Mouse (Mus musculus) thymus, adult 2 months (tissue): Measurements from ENCODE around the gene Lrrc41. TPM values are rescaled to one million over a fixed set of nuclear protein-coding genes. Genes with fewer than 3 reads are reported as not detected.

ENCODE experiments used
- DNase-seq: peaks from one replicate; pipeline ENCODE4 v3.0.0; 2021
- H3K27ac ChIP-seq: fragments of 200-500 bp; 2 replicates; pipeline ENCODE4 v1.5.1; 2012; ENCODE audit warnings: low read length, control low read depth; ENCODE audit not compliant: control insufficient read depth, insufficient read depth
- H3K27me3 ChIP-seq: fragments of 200-500 bp; 2 replicates; pipeline ENCODE4 v1.6.1; 2012; ENCODE audit warnings: mild to moderate bottlenecking, low read length, moderate library complexity, mixed read lengths; ENCODE audit not compliant: control insufficient read depth, insufficient read depth
- H3K36me3 ChIP-seq: fragments of 200-500 bp; 2 replicates; pipeline ENCODE4 v1.6.1; 2012; ENCODE audit warnings: mild to moderate bottlenecking, low read length, moderate library complexity; ENCODE audit not compliant: control insufficient read depth, insufficient read depth
- H3K4me1 ChIP-seq: fragments of 200-500 bp; replicated peaks from 2 replicates; pipeline ENCODE4 v1.6.1; 2012; ENCODE audit warnings: low read length; ENCODE audit not compliant: control insufficient read depth, insufficient read depth
- H3K4me3 ChIP-seq: fragments of 200-500 bp; 2 replicates; pipeline ENCODE4 v1.5.1; 2012; ENCODE audit warnings: mild to moderate bottlenecking, low read length, control low read depth, moderate library complexity; ENCODE audit not compliant: control insufficient read depth, insufficient read depth
- CTCF ChIP-seq: fragments of 200-500 bp; IDR thresholded peaks from 2 replicates; pipeline ENCODE4 v1.5.1; 2012; ENCODE audit warnings: mild to moderate bottlenecking, control low read depth, low read length, moderate library complexity, borderline replicate concordance; ENCODE audit not compliant: control insufficient read depth, poor library complexity, insufficient read depth; ENCODE audit errors: extremely low read depth
- POLR2A ChIP-seq: fragments of 200-500 bp; IDR thresholded peaks from 2 replicates; pipeline ENCODE4 v1.6.1; 2012; ENCODE audit warnings: mild to moderate bottlenecking, low read length, control low read depth, moderate library complexity; ENCODE audit not compliant: control insufficient read depth, poor library complexity, insufficient read depth; ENCODE audit errors: extremely low read depth
- WGBS: fragments of 180-500 bp; shearing (Covaris S2); methylation state at CpG from one replicate; pipeline ENCODE4 v1.1.7; 2018; 5-methylcytosine and 5-hydroxymethylcytosine counted together
- polyA plus RNA-seq: library from polyadenylated mRNA; depleted of rRNA; stranded (reverse); fragments of >200 nt; gene quantifications from 2 replicates; pipeline ENCODE4 v1.2.3, GENCODE M21; 2012

The Lrrc41 gene
- polyA plus RNA-seq, 1 experiment: 66.1 TPM

DNA sequence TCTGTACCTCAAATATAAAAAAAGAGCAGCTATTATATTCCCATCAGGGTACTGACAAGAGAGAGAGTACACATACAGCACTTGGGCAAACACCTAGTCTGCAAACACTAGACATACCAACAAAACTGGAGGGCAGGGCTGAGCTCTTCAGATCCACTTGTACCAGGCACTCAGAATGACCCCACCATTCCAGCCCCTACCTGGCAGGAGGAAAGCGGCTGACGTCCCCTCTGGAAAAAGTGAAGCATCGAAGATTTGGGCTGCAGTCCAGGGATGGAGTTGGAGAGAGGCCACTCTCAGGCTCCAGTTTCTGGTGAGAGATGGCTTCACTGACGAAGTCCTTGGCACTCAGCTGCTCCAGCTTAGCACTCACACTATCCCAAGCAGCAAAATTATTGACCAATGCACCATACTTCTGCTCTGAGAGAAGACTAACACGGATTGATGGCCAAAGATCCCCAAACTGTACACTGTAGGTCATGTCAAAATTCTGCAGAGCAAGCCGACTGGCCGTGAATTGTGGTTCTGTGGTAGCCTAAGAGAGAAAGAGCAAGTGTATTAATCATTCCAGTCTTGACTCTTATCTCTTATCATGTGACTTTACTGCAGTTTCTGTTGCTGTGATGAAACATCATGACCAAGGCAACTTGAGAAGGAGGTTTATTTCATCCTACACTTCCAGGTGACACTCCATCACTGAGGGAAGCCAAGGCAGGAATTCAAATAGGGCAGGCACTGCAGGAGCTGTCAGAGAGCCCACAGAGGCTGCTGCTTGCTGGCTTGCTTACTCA, 26.7 kb upstream of the Lrrc41 start:
- Histone ChIP-seq H3K27me3 (no peaks in the 10 kb centered on the region), H3K4me1 (peaks cover 11% of the 10 kb centered on the region), H3K27ac (no peak overlapping the region), H3K4me3 (no peak overlapping the region), H3K36me3 (peaks cover 13% of the 10 kb centered on the region)
- no peak for TF ChIP-seq CTCF
- no peak for TF ChIP-seq POLR2A
- no peak for DNase-seq
- WGBS: 91% methylated on average over 7 of the region's 7 CpGs

- no peaks in the 10 kb centered on the region for H3K27me3 ChIP-seq
- TF ChIP-seq POLR2A (no peak), CTCF (no peak)
- H3K36me3 ChIP-seq: peaks cover 10% of the 10 kb centered on the region
- H3K4me3 ChIP-seq: no peak overlapping the region
- no peak for DNase-seq
- H3K27ac ChIP-seq: no peak overlapping the region
- peaks cover 11% of the 10 kb centered on the region for H3K4me1 ChIP-seq
- 93% methylated on average over 3 of the region's 3 CpGs for WGBS
Observed at GRCm38 (mm10) chr4:116049211-116049610, 25.9 kb upstream of the Lrrc41 start.

DNA sequence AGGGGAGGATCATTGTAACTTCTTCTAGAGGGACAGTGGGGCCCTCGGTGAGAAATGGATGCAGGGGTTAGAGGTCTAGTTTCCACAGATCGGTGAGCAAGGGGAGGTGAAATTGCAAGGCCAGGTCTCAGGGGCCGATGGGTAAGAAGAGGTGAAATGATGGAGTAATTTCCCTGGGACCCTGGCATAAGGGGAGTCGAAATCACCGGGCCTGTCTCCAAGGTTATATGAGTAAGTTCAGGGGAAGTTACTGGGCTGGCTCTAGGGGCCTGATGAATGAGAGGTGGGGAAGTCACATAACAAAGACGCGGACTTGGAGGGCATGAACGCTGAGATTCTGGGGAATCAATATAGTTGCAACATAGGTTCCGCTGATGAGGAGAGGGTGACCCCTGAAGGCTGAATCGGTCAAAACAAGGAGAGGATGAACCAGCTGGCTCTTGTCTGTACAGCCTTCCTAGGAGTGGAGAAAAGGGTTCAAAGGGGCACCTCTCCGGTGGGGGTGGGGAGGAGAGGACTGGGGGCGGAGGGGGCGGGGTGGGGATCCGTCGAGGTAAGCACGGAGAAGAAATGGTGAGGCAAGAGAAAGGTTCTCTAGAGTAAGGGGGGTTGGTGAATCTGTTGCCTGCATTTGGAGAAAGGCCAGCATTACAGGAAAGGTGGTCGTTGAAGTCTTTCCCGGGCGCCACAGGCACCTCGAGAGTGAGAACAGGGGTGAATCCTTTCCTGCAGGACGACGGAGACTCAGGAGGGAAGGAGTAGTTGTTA, 22.4 kb upstream of the Lrrc41 start:
- TF ChIP-seq POLR2A (no peak), CTCF (no peak)
- peaks cover 3% of the 10 kb centered on the region for H3K36me3 ChIP-seq
- H3K4me1 ChIP-seq: peaks cover 11% of the 10 kb centered on the region
- H3K4me3 ChIP-seq: peak overlapping the region; percentile 87
- no peaks in the 10 kb centered on the region for H3K27me3 ChIP-seq
- 13% methylated on average over 22 of the region's 22 CpGs for WGBS
- peak overlapping the region; percentile 96 for H3K27ac ChIP-seq
- peak; percentile 73 for DNase-seq

GRCm38 (mm10) chr4:116053399-116053961, 21.6 kb upstream of the Lrrc41 start, which contains the start of gene Nsun4:
Gene Nsun4, minus strand, starts transcription at chr4:116053876.
- TF ChIP-seq CTCF (peak; percentile 43; the same call in 1 of the 2 replicates), POLR2A (peak; percentile 29)
- H3K4me1 ChIP-seq: peaks cover 11% of the 10 kb centered on the region
- peak within 1 kb of the TSS; percentile 87 for H3K4me3 ChIP-seq
- H3K27me3 ChIP-seq: no peaks in the 10 kb centered on the region
- peak within 1 kb of the TSS; percentile 96 for H3K27ac ChIP-seq
- peak; percentile 92 for DNase-seq
- under 1% methylated on average over 35 of the region's 35 CpGs for WGBS
- H3K36me3 ChIP-seq: no peaks in the 10 kb centered on the region

GRCm38 (mm10) chr4:116057559-116057958, 17.5 kb upstream of the Lrrc41 start:
- no peaks in the 10 kb centered on the region for H3K27me3 ChIP-seq
- TF ChIP-seq CTCF (no peak), POLR2A (no peak)
- H3K4me1 ChIP-seq: peaks cover 4% of the 10 kb centered on the region
- H3K4me3 ChIP-seq: no peak overlapping the region
- WGBS: 31% methylated on average over 1 of the region's 1 CpGs
- H3K36me3 ChIP-seq: no peaks in the 10 kb centered on the region
- H3K27ac ChIP-seq: no peak overlapping the region
- no peak for DNase-seq

DNA sequence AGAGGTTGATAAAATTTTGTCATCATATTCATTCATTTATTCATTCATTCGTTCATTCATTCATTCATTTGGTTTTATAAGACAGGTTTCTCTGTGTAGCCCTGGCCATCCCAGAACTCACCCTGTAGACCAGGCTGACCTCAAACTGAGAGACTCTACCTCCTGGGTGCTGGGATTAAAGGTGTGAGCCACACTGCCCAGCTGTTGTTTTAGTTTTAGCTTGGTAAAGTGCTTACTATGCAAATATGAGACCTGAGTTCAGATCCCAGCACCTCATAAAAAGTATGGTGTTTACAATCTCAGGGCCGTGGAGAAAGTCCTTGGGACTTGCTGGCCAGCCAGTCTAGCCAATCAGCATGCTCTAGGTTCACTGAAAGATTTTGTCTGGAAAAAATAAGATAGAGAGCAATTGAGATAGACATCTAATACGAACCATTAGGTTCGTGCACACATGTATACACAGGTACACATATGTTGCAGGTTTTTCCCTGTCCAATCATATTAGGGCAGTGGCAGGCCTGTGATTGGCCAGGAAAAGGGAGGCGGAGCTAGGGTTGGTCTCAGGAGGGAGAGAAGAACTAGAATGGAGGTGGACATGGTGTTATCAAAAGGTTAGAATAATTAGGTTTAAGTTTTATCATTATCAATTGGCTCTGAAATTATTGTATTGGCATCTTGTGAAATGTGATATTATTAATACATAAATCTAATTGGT, 15.9 kb upstream of the Lrrc41 start:
- WGBS: 87% methylated on average over 5 of the region's 5 CpGs
- H3K4me3 ChIP-seq: no peak overlapping the region
- TF ChIP-seq CTCF (no peak), POLR2A (no peak)
- no peaks in the 10 kb centered on the region for H3K4me1 ChIP-seq
- no peak for DNase-seq
- no peak overlapping the region for H3K27ac ChIP-seq
- no peaks in the 10 kb centered on the region for H3K27me3 ChIP-seq
- no peaks in the 10 kb centered on the region for H3K36me3 ChIP-seq
